Mouse (Mus musculus): ENCODE results near the gene Stra8. TPM values are rescaled to one million over a fixed set of nuclear protein-coding genes. Genes with fewer than 3 reads are reported as not detected.

Stra8 gene
- polyA plus RNA-seq, 1 experiment from 2014 or later = not detected

DNA sequence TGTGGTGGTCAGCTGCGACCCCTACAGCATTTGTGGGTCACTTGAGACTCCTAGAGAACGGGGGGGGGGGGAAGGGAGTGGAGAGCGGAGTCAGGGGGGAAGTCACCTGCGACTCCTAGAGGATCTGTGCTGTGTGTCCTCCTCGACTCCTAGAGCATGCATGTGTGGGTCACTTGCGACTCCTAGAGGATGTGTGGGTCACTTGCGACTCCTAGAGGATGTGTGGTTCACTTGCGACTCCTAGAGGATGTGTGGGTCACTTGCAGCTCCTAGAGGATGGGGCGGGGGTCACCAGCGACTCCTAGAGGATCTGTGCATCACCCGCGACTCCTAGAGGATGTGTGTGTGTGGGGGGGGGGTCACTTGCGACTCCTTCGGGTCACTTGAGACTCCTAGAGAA, 2.0 kb downstream of the Stra8 start:
- WGBS = 69% methylated on average over 14 of the region's 14 CpGs
- H3K27me3 ChIP-seq (ENCODE audit: control insufficient read depth, insufficient read depth, low read length) = no peaks in the 10 kb centered on the region
- no peak overlapping the region for H3K4me3 ChIP-seq (ENCODE audit: low read depth, low read length)
- H3K9ac ChIP-seq (replicated peaks; ENCODE audit: low read depth, low read length) = no peak overlapping the region
- no peaks in the 10 kb centered on the region for H3K4me1 ChIP-seq (ENCODE audit: control insufficient read depth, insufficient read depth, low read length)
- no peaks in the 10 kb centered on the region for H3K9me3 ChIP-seq (ENCODE audit: control insufficient read depth, low read length)
- ATAC-seq (ENCODE audit: low read depth) = no peak; the same call in 1 of the 2 replicates
- no peak overlapping the region for H3K4me2 ChIP-seq (ENCODE audit: low read depth, low read length)
- H3K27ac ChIP-seq (ENCODE audit: low read depth, low read length) = no peak overlapping the region
- no peaks in the 10 kb centered on the region for H3K36me3 ChIP-seq (ENCODE audit: control insufficient read depth, insufficient read depth, low read length)

DNA sequence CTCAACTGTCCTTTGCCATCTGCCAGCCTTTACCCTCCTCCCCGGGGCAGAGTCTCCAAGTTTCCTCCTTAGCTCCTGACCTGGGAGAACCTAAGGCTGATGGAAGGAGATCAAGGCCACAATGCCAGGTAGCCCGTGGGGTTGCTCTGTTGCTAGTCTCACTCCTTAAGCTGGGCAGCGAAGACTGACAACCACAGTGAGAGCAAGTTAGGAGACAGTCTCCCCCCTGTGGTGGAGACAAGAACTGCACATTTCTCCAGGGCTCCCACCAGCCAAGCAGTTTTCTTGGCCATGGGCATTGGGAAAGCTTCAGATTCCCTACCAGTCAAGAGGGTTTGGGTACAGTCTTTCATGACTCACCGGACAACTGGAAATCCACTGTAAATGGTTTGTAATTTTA, 7.2 kb downstream of the Stra8 start:
- 49% methylated on average over 4 of the region's 4 CpGs for WGBS
- H3K27ac ChIP-seq (ENCODE audit: low read depth, low read length) = no peak overlapping the region
- H3K36me3 ChIP-seq (ENCODE audit: control insufficient read depth, insufficient read depth, low read length) = no peaks in the 10 kb centered on the region
- no peak for ATAC-seq (ENCODE audit: low read depth)
- H3K4me3 ChIP-seq (ENCODE audit: low read depth, low read length) = no peak overlapping the region
- no peak overlapping the region for H3K9ac ChIP-seq (replicated peaks; ENCODE audit: low read depth, low read length)
- H3K9me3 ChIP-seq (ENCODE audit: control insufficient read depth, low read length) = no peaks in the 10 kb centered on the region
- H3K4me2 ChIP-seq (ENCODE audit: low read depth, low read length) = no peak overlapping the region
- H3K4me1 ChIP-seq (ENCODE audit: control insufficient read depth, insufficient read depth, low read length) = no peaks in the 10 kb centered on the region
- H3K27me3 ChIP-seq (ENCODE audit: control insufficient read depth, insufficient read depth, low read length) = no peaks in the 10 kb centered on the region

DNA sequence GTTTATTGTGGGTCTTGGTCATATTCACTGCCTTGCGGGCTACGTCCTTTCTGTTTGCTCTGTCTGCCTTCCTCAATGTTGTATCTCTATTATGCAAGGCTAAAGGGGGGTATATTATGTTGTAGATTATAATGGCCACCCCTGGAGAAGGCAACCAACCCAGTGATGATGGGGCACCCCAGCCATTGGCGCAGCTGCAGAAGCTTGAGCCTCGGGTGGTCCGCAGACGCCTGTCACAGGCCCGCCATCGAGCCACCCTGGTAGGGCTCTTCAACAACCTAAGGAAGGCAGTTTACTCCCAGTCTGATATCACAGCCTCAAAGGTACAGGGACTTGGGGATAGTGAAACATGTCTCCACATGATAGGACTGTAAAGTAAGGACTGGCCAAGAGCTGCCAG, 7.6 kb downstream of the Stra8 start:
- Histone ChIP-seq H3K27me3 (ENCODE audit: control insufficient read depth, insufficient read depth, low read length) (no peaks in the 10 kb centered on the region), H3K4me1 (ENCODE audit: control insufficient read depth, insufficient read depth, low read length) (no peaks in the 10 kb centered on the region), H3K9me3 (ENCODE audit: control insufficient read depth, low read length) (no peaks in the 10 kb centered on the region), H3K9ac (replicated peaks; ENCODE audit: low read depth, low read length) (no peak overlapping the region), H3K36me3 (ENCODE audit: control insufficient read depth, insufficient read depth, low read length) (no peaks in the 10 kb centered on the region), H3K4me2 (ENCODE audit: low read depth, low read length) (no peak overlapping the region), H3K27ac (ENCODE audit: low read depth, low read length) (no peak overlapping the region), H3K4me3 (ENCODE audit: low read depth, low read length) (no peak overlapping the region)
- no peak for ATAC-seq (ENCODE audit: low read depth)
- WGBS = 93% methylated on average over 8 of the region's 8 CpGs

DNA sequence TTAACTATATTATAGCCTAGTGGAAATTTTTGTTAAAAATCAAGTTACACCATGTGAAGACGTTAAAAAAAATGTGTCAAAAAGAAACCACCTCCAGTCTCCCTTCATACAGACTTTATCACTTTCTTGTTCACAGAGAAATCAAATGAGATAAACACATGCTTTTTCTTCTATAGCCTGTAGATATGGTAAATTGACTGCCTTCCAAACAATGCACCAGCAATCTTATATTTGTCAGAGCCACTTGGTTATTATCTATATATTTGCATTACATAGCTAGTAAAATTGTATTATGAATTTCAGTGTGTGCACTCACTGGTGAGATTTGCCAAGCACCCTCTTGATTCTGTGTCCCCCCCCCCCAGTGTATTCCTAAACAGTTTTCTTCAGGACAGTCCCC, 12.7 kb downstream of the Stra8 start:
- Histone ChIP-seq H3K4me1 (ENCODE audit: control insufficient read depth, insufficient read depth, low read length) (no peaks in the 10 kb centered on the region), H3K27ac (ENCODE audit: low read depth, low read length) (no peak overlapping the region), H3K36me3 (ENCODE audit: control insufficient read depth, insufficient read depth, low read length) (no peaks in the 10 kb centered on the region), H3K27me3 (ENCODE audit: control insufficient read depth, insufficient read depth, low read length) (no peaks in the 10 kb centered on the region), H3K9me3 (ENCODE audit: control insufficient read depth, low read length) (no peaks in the 10 kb centered on the region), H3K4me3 (ENCODE audit: low read depth, low read length) (no peak overlapping the region), H3K9ac (replicated peaks; ENCODE audit: low read depth, low read length) (no peak overlapping the region), H3K4me2 (ENCODE audit: low read depth, low read length) (no peak overlapping the region)
- WGBS = 86% methylated on average over 1 of the region's 1 CpGs
- no peak for ATAC-seq (ENCODE audit: low read depth)

DNA sequence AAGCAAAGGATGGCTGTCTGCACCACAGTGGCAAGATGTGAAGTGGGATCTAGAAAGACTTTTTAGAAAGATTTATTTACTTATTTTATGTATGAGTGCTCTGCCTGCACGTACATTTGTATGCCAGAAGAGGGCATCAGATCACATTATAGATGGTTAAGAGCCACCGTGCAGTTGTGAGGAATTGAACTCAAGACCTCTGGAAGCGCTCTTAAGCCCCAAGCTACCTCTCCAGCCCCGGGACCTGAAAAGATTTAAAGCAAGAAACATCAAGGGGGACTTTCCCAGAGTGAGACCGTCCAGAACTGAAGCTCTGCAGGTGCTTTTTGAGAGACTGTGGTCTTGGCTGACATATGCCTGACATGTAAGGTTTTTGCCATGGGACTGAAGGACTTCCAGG, 16.8 kb downstream of the Stra8 start:
- Histone ChIP-seq H3K27me3 (ENCODE audit: control insufficient read depth, insufficient read depth, low read length) (no peaks in the 10 kb centered on the region), H3K4me2 (ENCODE audit: low read depth, low read length) (no peak overlapping the region), H3K4me1 (ENCODE audit: control insufficient read depth, insufficient read depth, low read length) (no peaks in the 10 kb centered on the region), H3K27ac (ENCODE audit: low read depth, low read length) (no peak overlapping the region), H3K36me3 (ENCODE audit: control insufficient read depth, insufficient read depth, low read length) (no peaks in the 10 kb centered on the region), H3K4me3 (ENCODE audit: low read depth, low read length) (no peak overlapping the region), H3K9me3 (ENCODE audit: control insufficient read depth, low read length) (no peaks in the 10 kb centered on the region), H3K9ac (replicated peaks; ENCODE audit: low read depth, low read length) (no peak overlapping the region)
- ATAC-seq (ENCODE audit: low read depth) = no peak
- 78% methylated on average over 5 of the region's 5 CpGs for WGBS

DNA sequence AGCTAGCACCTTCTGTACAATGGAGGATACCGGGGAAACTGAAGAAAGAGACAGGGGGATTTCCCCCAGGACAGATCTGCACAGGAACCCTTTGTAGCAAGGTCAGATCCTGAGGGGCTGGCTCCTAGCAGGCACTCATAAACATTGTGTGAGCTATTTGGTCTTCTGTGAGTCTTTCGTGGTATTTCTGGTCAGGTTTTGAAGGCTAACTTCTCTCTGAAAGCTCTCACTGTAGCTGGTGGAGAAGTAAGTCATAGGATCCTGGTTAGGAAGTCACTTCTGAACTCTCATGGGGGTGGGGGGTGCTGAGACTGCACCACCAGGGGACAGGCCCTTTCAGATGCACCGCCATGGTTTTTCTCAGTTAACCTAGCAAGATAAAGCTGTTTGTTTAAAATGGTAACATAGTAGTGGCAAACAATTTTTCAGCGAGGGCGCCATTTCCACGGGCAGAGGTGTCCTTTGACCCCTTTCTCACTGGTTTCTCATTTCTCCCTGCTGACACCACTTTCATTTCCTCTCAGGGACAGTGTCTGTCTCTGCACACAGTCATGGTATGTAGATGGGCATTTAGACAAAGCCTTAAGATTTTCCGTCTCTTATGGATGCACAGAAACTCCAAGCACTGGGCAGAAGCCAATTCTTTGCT, 18.4 kb downstream of the Stra8 start:
- no peak overlapping the region for H3K4me2 ChIP-seq (ENCODE audit: low read depth, low read length)
- H3K4me3 ChIP-seq (ENCODE audit: low read depth, low read length) = no peak overlapping the region
- no peak for ATAC-seq (ENCODE audit: low read depth)
- H3K27ac ChIP-seq (ENCODE audit: low read depth, low read length) = no peak overlapping the region
- no peak overlapping the region for H3K9ac ChIP-seq (replicated peaks; ENCODE audit: low read depth, low read length)
- H3K4me1 ChIP-seq (ENCODE audit: control insufficient read depth, insufficient read depth, low read length) = no peaks in the 10 kb centered on the region
- no peaks in the 10 kb centered on the region for H3K27me3 ChIP-seq (ENCODE audit: control insufficient read depth, insufficient read depth, low read length)
- H3K9me3 ChIP-seq (ENCODE audit: control insufficient read depth, low read length) = no peaks in the 10 kb centered on the region
- WGBS = 77% methylated on average over 7 of the region's 7 CpGs
- H3K36me3 ChIP-seq (ENCODE audit: control insufficient read depth, insufficient read depth, low read length) = no peaks in the 10 kb centered on the region

DNA sequence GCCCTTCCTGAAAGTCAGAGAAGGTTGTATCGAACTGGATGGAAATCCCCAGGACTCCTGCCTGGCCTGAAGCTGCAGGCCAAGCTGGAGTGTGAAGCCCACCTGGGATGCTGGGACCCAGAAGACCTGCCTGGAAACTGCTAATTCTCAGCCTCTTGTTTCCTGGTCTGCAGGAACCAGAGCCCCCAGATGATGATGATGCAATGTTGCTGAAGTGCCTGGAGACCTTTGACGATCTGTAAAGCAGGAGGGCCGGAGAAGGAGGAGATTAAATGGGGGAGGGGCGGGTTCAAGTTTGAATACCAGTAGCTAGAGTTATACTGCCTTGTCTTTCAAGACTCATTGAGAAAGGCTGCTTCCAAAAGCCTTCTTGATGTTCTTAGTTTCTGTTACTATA, 19.0 kb downstream of the Stra8 start:
- no peak overlapping the region for H3K4me2 ChIP-seq (ENCODE audit: low read depth, low read length)
- H3K27ac ChIP-seq (ENCODE audit: low read depth, low read length) = no peak overlapping the region
- H3K9me3 ChIP-seq (ENCODE audit: control insufficient read depth, low read length) = no peaks in the 10 kb centered on the region
- H3K36me3 ChIP-seq (ENCODE audit: control insufficient read depth, insufficient read depth, low read length) = no peaks in the 10 kb centered on the region
- H3K4me1 ChIP-seq (ENCODE audit: control insufficient read depth, insufficient read depth, low read length) = no peaks in the 10 kb centered on the region
- H3K4me3 ChIP-seq (ENCODE audit: low read depth, low read length) = no peak overlapping the region
- 66% methylated on average over 4 of the region's 4 CpGs for WGBS
- no peaks in the 10 kb centered on the region for H3K27me3 ChIP-seq (ENCODE audit: control insufficient read depth, insufficient read depth, low read length)
- no peak for ATAC-seq (ENCODE audit: low read depth)
- no peak overlapping the region for H3K9ac ChIP-seq (replicated peaks; ENCODE audit: low read depth, low read length)

DNA sequence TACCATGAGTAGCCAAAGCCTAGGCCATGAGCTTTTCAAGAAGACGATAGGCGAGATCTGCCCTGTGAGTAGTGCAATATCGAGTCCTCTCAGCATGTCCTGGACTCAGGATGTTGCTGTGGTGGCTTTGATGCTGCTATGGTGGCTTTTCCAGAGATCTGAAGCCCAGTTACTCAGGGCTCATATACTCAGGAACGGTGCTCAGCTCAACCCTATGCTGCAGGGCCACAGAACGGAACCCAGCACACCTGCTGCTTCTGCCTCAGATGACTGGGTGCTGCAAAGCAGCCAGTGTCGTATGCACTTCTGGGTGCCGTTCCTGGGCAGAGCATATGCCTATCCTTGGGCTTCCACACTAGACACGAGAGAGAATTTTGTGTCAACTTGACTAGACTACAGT, 19.5 kb downstream of the Stra8 start:
- H3K4me1 ChIP-seq (ENCODE audit: control insufficient read depth, insufficient read depth, low read length) = no peaks in the 10 kb centered on the region
- no peak overlapping the region for H3K27ac ChIP-seq (ENCODE audit: low read depth, low read length)
- H3K4me3 ChIP-seq (ENCODE audit: low read depth, low read length) = no peak overlapping the region
- WGBS = 95% methylated on average over 8 of the region's 8 CpGs
- H3K36me3 ChIP-seq (ENCODE audit: control insufficient read depth, insufficient read depth, low read length) = no peaks in the 10 kb centered on the region
- no peaks in the 10 kb centered on the region for H3K9me3 ChIP-seq (ENCODE audit: control insufficient read depth, low read length)
- H3K4me2 ChIP-seq (ENCODE audit: low read depth, low read length) = no peak overlapping the region
- H3K9ac ChIP-seq (replicated peaks; ENCODE audit: low read depth, low read length) = no peak overlapping the region
- ATAC-seq (ENCODE audit: low read depth) = no peak
- no peaks in the 10 kb centered on the region for H3K27me3 ChIP-seq (ENCODE audit: control insufficient read depth, insufficient read depth, low read length)

DNA sequence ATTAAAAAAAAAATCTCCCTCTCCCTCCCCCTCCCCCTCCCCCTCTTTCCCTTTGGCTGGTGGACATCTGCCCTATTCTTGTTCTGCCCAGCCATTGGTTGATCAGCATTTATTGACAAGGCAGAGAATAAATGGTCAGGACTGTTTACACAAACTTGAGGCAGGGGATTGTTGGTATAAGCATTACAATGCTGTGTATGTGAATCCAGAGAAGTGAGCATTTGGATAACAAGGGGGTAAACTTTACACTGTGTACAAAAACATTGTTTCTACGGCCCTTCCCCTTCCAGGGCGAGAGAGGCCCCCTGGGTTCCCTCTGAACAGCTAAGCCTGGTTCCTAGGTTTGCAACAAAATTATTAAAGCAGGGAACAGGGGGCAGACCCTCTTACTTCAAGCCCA, 21.5 kb downstream of the Stra8 start:
- Histone ChIP-seq H3K4me2 (ENCODE audit: low read depth, low read length) (no peak overlapping the region), H3K9me3 (ENCODE audit: control insufficient read depth, low read length) (no peaks in the 10 kb centered on the region), H3K4me3 (ENCODE audit: low read depth, low read length) (no peak overlapping the region), H3K27me3 (ENCODE audit: control insufficient read depth, insufficient read depth, low read length) (no peaks in the 10 kb centered on the region), H3K4me1 (ENCODE audit: control insufficient read depth, insufficient read depth, low read length) (no peaks in the 10 kb centered on the region), H3K36me3 (ENCODE audit: control insufficient read depth, insufficient read depth, low read length) (no peaks in the 10 kb centered on the region), H3K9ac (replicated peaks; ENCODE audit: low read depth, low read length) (no peak overlapping the region), H3K27ac (ENCODE audit: low read depth, low read length) (no peak overlapping the region)
- no peak for ATAC-seq (ENCODE audit: low read depth)
- 82% methylated on average over 2 of the region's 2 CpGs for WGBS

Measured in neural tube, embryonic 14.5 days (tissue).